Mouse (Mus musculus) c-Kit-positive CD71-negative TER-119-negative erythroid progenitor cells, embryonic 14.5 days (primary cell): ENCODE measurements around the gene Ccdc6.
A peak's percentile ranks its signal among the peaks of the same experiment; 100 is the strongest.

Experiments used
- DNase-seq: peaks from one replicate; pipeline ENCODE4 v3.0.0-alpha.2; 2013; ENCODE audit warnings: low read depth

Ccdc6 gene

GRCm38 (mm10) chr10:70168396-70168795, 71.5 kb downstream of the Ccdc6 start:
- no peak for DNase-seq

DNA sequence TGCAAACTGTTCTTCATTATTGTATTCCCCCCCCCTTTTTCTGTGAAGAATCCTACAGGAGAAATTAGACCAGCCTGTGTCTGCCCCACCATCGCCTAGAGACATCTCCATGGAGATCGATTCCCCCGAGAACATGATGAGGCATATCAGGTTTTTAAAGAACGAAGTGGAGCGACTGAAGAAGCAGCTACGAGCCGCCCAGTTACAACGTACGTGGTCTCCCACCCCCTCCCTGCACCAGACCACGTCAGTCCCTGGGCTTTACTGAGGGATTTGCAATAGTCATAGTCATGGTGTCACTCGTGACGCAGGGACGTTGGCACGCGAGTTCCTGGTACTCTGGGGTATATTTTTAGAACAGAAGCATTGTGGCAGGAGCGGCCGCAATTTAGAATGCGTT, 72.1 kb downstream of the Ccdc6 start:
- DNase-seq: no peak

GRCm38 (mm10) chr10:70173314-70173713, 76.4 kb downstream of the Ccdc6 start:
- peak; percentile 64 for DNase-seq

- no peak for DNase-seq
Measured at GRCm38 (mm10) chr10:70174494-70175190, 77.7 kb downstream of the Ccdc6 start.

GRCm38 (mm10) chr10:70180727-70181126, 83.8 kb downstream of the Ccdc6 start:
- no peak for DNase-seq

GRCm38 (mm10) chr10:70181279-70181972, 84.5 kb downstream of the Ccdc6 start:
- no peak for DNase-seq

GRCm38 (mm10) chr10:70183210-70184080, 86.5 kb downstream of the Ccdc6 start:
- DNase-seq: no peak

- no peak for DNase-seq
Measured at GRCm38 (mm10) chr10:70186136-70186535, 89.2 kb downstream of the Ccdc6 start.

- DNase-seq: no peak
Measured at GRCm38 (mm10) chr10:70186586-70186985, 89.7 kb downstream of the Ccdc6 start.

DNA sequence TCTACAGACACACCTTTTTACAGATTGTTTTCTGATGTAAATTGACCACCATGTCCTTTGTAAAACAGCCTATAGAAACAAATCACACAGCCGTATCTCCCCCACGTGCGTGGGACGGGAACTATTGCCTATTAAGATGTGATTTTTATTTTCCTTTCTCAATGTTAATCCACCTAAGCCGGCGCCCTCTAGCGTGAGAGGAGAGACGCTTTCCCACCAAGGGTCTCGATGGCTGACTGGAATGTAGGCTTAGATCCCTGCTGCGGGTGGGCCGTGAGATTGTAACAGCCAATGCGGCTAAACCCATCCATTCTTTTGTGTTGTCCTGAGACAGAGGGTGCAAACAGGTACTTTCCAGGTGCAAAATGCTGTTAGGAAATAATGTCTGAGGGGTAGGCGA, 92.9 kb downstream of the Ccdc6 start:
- DNase-seq: no peak

DNA sequence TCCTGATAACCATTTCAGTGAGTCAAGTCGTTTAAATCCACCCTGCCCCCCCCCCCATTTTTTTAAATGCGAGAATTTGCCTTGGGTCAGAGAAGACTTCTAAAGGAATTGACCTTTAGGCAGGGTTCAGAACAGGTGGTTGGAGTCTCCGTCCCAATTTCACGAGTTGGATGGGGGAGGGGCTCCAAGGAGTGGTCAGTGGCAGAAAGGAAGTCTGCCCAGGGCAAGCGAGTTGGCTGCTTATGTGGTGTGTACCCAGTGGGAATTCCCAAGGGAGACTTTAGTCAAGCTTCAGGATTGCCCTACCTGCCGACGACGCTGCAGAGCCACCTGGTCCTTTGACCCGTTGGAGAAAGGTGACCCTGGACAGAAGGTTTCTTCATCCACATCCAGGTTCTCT, 97.4 kb downstream of the Ccdc6 start:
- DNase-seq: no peak

- DNase-seq: no peak
Measured at GRCm38 (mm10) chr10:70195279-70195678, 98.4 kb downstream of the Ccdc6 start.

DNA sequence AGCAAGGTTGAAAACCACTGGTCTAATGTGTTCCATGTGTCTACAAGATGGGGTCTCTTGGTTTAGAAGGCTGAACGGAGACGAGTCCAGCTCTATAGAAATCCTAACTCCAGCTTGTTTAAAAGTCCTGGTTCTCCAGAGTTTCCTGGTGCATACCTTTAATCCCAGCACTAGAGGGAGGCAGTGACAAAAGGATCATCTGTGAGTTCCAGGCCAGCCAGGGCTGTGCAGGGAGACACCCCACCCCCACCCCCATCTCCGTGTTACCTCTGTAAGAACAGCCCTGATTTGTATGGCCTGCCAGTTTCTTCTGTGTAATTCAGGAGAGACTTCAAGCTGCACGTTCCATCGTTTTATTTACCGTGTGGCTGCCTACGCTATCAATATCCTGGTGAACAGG, 98.9 kb downstream of the Ccdc6 start:
- DNase-seq: no peak

GRCm38 (mm10) chr10:70196666-70197065, 99.7 kb downstream of the Ccdc6 start:
- no peak for DNase-seq

DNA sequence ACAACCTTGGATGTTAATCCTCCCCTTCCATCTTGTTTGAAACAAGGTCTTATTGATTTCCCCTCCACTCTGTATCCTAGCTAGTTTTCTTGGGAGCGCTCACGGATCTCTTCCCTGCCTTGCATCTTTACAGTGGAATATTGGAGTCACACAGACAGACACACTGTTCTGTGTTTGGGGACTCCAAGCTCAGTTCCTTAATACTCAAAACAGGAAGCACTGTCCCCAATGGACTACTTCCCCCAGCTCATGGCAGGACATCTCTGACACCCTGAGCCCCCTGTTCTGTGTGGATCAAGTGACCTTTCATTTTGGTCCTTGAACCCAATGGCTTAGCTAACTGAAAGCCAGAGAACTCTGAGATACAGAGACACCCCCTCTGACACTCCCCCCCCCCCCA, 100.7 kb downstream of the Ccdc6 start:
- no peak for DNase-seq

GRCm38 (mm10) chr10:70198012-70198411, 101.1 kb downstream of the Ccdc6 start:
- DNase-seq: no peak

DNA sequence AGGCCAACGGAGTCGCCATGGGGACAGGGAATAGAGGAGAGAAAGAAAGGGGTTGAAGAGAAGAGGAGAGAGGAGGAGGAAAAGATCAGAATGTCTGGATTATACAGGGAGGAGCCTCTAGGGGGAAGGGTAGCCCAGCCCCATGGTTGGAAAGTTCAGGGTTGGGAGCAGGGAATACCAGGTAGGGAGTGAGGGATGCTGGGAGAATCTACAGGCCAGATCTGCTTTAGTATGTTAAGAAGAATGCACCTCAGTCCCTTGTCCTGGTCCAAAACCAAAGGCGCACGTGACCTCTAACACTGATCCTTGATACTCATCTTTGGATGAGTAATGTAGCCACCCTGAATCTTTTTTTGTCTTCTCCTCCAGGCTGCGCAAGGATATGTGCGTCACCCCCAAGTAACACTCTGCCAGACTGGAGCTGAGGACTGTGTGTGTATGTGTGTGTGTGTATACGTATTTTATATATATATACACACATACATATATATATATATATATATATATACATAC, 102.1 kb downstream of the Ccdc6 start:
- DNase-seq: no peak

GRCm38 (mm10) chr10:70199466-70200210, 102.7 kb downstream of the Ccdc6 start:
- DNase-seq: no peak

DNA sequence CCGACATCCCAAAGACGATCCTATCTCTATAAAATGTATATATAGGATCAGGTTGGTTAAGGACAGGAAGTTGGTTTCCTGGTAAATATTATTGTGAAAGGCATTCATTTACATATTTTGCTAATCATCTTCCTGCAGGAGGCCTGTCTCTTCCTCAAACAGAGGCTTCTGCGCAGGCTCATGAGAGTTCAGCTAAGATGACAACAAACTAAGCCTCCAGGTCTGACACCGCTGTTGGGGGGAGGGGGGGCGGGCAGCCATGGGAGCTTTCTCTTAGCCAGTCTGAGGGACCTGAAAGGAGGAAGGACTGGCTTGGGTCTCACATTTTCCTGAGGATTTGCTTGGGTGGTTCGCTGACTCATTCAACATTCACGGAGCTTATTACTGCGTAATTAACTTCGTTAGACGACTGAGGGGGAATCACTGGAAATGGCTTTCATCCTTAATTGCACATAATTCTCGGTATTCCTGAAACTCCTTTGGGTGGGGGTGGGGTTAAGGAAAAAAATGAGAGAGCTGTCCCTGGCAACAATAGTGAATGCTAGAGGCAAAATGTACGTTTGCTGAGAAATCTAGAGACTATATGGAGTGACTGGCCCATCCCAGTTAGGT, 104.1 kb downstream of the Ccdc6 start:
- no peak for DNase-seq

GRCm38 (mm10) chr10:70204505-70205399, 107.8 kb downstream of the Ccdc6 start, which contains the start of gene Mrln:
Gene Mrln (plus strand): TSS chr10:70204664.
- no peak for DNase-seq
